Mouse (Mus musculus) cerebral cortex, adult 2 months (tissue): ENCODE measurements around the gene Stk33.

ENCODE experiments used
- WGBS: fragments of 180-500 bp; shearing (Covaris S2); methylation state at CpG from one replicate; pipeline ENCODE4 v1.1.7; 2018; 5-methylcytosine and 5-hydroxymethylcytosine counted together

Stk33 gene

DNA sequence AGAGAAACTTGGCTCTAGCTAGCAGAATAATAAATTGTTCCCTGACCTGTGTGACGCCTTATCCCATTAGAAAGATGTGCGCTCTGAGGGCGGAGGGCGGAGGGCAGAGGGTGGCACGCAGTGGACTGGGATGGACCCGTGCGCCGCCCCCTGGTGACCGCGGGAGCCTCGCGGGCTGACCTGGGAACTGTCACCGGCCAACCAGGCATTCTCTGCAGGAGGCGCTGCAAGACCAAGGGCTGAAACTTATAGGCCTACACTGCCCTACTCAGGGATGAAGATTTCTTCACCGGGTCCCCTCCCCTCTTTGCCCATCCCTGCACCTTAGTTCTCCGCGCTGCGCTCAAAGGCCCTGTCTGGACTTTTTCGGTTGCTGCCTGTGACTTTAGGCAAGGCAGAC, 197.6 kb downstream of the Stk33 start:
- WGBS: 43% methylated on average over 19 of the region's 19 CpGs

DNA sequence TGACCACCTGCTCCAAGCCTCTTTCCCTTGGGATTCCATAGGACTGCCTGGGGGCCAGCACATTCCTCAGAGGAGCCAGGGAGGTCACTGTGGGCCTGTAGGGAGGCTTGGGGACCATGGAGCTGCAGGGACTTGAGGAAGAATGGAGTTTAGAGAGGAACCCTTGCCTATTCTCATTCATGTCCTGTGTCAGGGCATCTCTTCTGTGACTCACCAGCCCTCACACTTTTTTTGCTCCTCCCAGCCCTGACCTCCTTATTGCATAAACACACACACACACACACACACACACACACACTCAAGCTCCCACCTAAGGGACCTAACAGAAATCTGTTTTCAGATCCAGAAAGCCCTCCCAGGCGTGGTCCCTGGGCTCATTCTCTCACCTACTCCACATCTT, 199.5 kb downstream of the Stk33 start:
- 79% methylated on average over 1 of the region's 1 CpGs for WGBS

DNA sequence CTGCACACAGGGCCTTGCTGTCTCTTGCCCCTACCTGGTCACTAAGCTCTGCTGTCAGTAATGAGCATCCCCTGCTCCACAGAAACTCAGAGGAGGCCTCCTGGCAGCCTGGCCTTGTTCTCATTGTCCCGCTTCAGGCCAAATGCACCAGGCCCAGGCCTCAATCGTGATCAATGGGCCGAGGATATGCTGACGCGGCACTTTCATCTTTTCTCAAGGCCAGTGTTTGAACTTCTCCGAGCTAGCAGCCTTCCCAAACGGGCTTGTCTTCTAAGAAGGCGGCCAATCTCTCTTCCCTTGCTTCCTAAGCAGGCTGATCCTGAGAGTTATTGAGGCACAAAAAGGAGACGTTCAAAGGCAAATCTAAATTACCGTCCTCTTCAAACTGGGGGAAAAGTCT, 200.2 kb downstream of the Stk33 start:
- WGBS: 88% methylated on average over 10 of the region's 10 CpGs

DNA sequence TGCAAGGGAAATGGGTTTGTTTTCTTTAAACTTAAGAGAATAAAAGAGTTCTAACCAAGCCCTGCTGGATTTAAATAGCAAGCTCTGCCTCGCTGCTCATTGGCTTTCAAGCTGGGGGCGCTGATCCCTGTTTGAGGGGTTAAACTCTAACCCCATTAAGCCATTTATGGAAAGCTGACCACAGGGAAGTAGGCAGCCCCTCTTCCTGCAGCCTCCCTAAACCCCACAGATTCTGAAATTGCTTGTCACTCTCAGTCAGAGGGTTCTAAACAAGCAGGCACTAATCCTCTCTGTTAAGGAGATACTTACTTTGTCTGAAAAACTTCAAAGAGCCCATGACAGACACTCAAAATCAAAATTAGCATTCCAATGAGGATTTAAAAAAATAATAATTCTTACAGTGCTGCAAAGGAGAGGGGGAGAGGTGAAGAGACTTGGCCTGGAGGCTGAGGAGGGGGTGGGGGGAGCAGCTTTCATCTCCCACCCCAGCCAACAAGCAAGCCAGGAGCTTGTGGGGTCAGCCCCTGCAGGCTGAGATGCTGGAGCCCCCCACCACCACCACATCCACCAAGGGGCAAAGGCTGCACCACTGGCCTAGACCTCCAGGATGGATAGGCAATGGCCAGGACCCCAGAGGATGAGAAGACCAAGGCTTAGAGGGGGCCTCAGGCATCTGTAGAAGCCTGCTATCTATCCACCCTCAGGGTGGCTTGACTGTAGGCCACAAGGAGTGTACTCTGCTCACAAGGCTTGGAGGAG, 203.8 kb downstream of the Stk33 start:
- WGBS: 77% methylated on average over 2 of the region's 2 CpGs

- WGBS: 76% methylated on average over 5 of the region's 5 CpGs
Observed at GRCm38 (mm10) chr7:109234476-109234875, 204.4 kb downstream of the Stk33 start.

DNA sequence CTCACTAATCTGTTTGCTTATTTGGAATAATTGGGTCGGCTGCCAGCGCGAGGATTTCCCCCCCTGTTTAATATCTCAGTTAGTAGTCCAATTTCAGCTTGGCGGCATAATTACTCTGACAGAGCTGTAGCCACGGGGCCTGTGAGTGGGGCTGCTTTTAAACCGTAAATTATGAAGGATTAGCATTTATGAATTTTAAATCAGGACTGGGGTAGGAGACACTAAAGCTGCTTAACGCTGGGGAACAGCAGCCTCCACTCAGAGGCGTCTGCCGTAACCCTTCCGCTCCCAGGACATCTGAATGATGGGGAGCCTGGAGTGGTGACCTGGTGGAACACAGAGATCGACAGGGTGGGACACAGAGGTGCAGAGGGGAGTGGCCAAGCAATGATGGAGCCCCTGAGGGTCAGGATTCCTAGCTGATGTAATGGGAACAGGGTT, 207.0 kb downstream of the Stk33 start:
- WGBS: 47% methylated on average over 11 of the region's 11 CpGs

DNA sequence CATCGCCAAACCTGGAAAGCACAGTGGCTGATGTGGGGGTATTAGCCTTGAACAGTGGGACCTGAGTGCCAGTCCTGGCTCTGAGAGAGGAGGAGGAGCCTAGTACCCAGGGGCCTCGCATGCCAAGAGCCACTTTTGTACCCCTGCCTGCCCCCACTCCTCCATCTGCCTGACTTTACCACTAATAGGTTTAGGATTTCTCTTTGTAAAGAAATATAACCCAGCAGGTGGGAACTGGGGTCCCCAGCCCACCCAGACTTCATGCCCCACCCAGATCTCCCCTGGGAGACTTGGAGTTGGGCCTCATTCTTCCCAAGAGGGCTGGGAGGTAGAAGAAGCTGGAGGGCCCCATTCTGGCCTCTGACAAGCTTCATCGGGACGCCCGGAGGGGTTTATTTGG, 207.6 kb downstream of the Stk33 start:
- 45% methylated on average over 5 of the region's 5 CpGs for WGBS

GRCm38 (mm10) chr7:109230806-109231205, 208.1 kb downstream of the Stk33 start:
- WGBS: 7% methylated on average over 2 of the region's 2 CpGs
